Mouse (Mus musculus): ENCODE measurements around the gene Prox1.

The Prox1 gene

DNA sequence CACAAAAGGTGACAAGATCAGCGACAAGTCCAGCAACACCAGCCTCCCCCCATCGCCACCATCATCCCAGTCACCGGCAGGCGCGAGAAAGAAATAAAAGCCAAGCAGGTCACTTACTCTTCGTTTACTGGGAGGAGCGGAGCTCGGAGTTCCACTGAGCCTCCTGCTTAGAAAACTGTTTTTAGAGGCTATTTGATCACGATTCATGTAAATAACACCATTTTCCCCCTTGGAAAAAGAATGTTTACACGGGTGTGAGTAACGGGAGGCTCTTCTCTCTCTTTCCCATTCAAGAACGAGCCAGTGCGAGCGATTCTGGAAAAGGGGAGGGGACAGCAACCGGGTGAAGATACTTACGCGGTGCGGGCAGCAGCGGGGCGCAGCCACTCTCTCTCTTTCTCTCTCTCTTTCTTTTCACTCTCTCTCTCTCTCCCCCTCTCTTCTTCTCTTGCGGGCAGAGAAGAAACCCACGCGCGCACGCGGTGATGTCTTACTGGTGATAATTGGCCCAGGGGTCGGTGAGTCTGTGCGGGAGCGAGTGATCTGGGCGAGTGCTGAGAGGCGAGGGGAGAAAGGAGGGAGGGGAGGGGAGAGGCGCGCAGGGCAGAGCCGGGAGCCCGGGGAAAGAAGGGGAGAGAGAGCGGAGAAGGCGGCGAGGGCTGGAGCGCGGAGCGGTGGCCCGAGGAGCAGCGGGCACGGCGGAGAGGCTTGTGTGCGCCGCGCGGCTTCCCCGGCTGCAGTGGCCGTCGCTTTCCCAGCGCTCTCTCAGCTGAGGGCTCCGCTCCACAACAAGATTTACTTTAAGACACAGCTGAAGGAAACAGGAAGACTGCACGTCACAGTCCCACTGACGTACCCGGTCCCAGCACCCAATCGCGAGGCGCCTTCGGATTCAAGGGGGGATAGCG is at the start of gene Prox1:
Gene Prox1 (minus strand): TSS at position 804 of the 908 bp plus-strand sequence.
- DNase-seq (ENCODE audit: extremely low read depth, low read depth) = no peak

DNA sequence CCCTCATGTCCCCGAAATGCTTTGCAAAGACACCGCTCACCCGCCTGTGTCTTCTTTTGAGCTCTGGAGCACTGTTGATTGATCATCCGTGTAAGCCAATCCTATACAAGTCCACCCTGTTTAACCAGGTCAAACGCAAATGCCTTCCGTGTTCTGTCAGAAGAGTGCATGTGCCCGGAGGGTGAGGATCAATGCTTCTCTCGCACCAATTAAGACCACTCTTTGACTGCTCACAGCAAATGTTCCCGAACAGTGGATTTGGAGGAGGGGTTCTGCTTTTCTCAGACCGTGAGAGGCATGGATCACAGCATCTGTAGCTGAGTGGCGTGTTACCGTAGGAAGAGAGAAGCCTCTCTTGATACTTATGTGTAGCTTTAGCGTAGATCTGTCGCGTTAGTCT is 46.1 kb upstream of the Prox1 start:
- DNase-seq (ENCODE audit: extremely low read depth, low read depth) = no peak

DNA sequence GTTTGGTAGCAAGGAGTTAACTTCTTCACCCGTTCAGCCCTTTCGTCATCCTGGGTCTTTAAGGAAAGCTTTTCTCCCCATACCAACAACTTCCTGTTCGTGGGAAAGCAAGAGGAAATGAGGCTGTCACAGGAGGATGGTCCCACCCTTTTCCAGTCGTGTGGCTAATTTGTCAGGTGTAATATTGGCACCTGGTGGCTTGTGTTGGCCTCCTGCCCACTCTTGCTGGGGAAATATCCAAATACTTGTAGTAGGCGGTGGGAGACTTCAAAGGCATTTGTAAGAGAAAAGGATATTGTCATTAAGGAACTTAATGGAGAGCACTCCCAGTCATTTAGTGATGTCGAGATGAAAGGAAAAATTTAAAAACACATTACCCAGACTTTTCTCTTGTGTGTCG is 44.1 kb upstream of the Prox1 start:
- DNase-seq (ENCODE audit: extremely low read depth, low read depth) = no peak

GRCm38 (mm10) chr1:190213175-190213574 is 42.7 kb upstream of the Prox1 start:
- DNase-seq (ENCODE audit: extremely low read depth, low read depth) = no peak

GRCm38 (mm10) chr1:190207246-190207645 is 36.7 kb upstream of the Prox1 start:
- no peak for DNase-seq (ENCODE audit: extremely low read depth, low read depth)

- no peak for DNase-seq (ENCODE audit: extremely low read depth, low read depth)
Observed at GRCm38 (mm10) chr1:190205691-190206090, 35.2 kb upstream of the Prox1 start.

GRCm38 (mm10) chr1:190204378-190205070 is 34.0 kb upstream of the Prox1 start:
- no peak for DNase-seq (ENCODE audit: extremely low read depth, low read depth)

GRCm38 (mm10) chr1:190201696-190202095 is 31.2 kb upstream of the Prox1 start:
- no peak for DNase-seq (ENCODE audit: extremely low read depth, low read depth)

- no peak for DNase-seq (ENCODE audit: extremely low read depth, low read depth)
Observed at GRCm38 (mm10) chr1:190200996-190201395, 30.5 kb upstream of the Prox1 start.

- no peak for DNase-seq (ENCODE audit: extremely low read depth, low read depth)
Observed at GRCm38 (mm10) chr1:190198247-190198646, 27.7 kb upstream of the Prox1 start.

DNA sequence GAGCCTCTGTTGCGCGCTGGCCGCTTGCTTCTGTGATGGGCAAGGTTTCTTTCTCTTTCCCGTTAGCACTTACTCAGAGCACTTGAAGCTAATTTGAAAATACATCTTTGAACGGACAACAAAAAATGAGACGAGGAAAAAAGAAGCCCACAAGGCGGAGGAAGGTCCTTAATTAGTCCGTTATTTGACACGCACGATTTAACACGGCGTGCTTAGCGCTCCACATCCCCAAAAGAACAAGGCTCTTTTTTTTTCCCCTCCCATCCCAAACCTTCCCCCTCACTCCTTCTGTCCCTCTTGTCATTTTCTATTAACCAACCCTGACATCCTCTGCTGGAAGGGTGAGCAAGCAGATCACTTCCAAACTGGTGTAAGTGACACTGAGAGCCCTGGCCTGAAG is 21.5 kb upstream of the Prox1 start:
- no peak for DNase-seq (ENCODE audit: extremely low read depth, low read depth)

- no peak for DNase-seq (ENCODE audit: extremely low read depth, low read depth)
Observed at GRCm38 (mm10) chr1:190190231-190190965, 19.9 kb upstream of the Prox1 start.

DNA sequence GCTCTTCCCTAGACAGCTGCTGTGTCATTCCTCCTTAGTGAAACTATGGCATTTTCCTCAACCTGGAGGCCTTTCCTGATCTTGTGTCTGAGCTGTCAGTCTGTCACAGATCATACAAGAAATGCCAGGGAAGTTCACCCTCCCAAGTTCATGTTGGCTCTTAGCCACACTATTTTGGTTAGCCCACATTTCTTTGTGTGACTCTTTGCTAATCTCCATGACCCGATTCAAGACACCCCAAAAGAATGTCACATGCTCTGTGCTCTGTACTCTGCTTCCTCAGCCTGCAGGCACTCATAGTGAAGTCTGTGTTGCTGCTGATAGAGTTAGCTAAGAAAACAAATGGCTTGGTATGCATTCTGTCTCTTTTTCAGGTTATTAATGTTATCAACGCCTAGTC is 18.6 kb upstream of the Prox1 start:
- no peak for DNase-seq (ENCODE audit: extremely low read depth, low read depth)

DNA sequence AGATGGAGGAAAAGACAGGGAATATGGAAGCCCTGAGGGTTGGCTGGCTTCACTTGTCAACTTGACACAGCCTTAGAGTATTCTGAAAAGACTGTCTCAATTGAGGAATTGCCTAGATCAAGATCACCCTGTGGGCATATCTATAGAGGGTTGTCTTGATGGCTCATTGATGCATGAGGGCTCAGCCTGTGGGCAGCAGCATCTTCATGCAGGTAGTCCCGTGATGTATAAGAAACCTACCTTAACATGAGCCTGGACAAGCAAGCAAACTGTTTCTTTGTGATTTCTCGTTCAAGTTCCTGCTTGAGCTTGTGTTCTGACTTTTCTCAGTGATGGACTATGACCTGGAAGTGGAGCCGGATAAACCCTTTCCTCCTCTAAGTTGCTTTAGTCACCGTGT is 15.8 kb upstream of the Prox1 start:
- DNase-seq (ENCODE audit: extremely low read depth, low read depth) = no peak

- DNase-seq (ENCODE audit: extremely low read depth, low read depth) = no peak
Observed at GRCm38 (mm10) chr1:190185284-190185683, 14.8 kb upstream of the Prox1 start.

DNA sequence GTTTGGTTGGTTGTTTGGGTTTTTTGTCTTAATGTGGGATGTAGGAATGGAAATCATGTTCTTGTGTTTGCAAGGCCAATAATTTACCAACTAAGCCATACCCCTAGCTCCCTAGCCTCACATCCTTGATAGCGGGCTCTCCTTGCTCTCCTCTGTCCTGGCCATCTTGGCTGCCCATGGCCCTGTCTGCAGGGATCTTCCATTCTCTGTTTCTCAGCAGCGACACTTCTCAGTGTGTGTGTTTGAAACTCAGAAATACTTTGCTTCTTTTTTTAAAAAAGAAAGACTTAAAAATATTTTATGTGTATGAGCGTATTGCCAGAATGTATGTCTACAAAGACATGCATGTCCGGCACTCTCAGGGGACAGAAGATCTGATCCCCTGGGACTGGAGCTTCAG is 13.1 kb upstream of the Prox1 start:
- DNase-seq (ENCODE audit: extremely low read depth, low read depth) = no peak

DNA sequence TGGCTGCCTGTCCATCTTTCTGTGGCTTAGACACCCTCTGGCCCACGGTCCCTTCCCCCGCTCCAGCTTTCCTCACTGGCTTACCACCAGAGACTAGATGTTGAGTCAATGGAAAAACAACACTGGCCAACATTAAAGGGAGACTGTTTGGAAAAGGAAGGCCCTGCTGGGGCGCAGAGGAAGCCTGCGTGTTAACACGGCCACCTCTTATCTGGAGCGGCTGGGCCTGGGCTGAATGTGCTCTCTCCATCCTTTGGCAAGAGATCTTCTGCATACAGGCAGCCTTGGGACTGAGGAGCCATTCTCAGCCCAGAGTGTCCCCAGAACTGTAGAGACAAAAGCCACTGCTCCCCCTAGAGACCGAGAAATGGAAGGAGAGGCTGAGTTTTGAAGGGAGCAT is 11.3 kb upstream of the Prox1 start:
- no peak for DNase-seq (ENCODE audit: extremely low read depth, low read depth)

- no peak for DNase-seq (ENCODE audit: extremely low read depth, low read depth)
Observed at GRCm38 (mm10) chr1:190180861-190181260, 10.3 kb upstream of the Prox1 start.

GRCm38 (mm10) chr1:190176961-190177360 is 6.4 kb upstream of the Prox1 start:
- DNase-seq (ENCODE audit: extremely low read depth, low read depth) = no peak

GRCm38 (mm10) chr1:190174671-190175661 is 4.5 kb upstream of the Prox1 start:
- no peak for DNase-seq (ENCODE audit: extremely low read depth, low read depth)

DNA sequence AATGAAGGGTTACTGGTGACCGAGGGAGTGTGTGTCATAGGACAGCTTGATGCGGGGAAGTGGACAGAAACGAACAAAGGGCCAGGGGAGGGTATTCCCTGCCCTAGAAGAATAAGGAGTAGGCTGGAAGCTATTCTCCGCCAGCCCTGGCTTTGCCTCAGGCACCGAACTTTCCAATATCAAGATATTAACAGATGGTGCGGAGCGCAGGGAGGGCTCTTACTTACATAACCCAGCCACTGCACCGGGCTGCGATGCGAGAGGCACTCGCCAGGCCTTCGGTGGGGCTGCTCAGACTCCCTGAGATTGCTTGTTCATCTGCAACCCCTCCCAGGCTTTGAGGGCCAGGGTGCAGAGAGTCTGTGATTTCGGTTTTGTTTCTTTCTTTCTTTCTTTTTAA is 3.7 kb upstream of the Prox1 start:
- DNase-seq (ENCODE audit: extremely low read depth, low read depth) = no peak
